Mouse (Mus musculus) erythroblast, embryonic 14.5 days (primary cell): ENCODE results near the gene Spata4.
"Not testable (repeated sequence)": the region's sequence is repeated elsewhere in the genome, so short reads cannot be mapped to it uniquely, and the experiment has no call there.

Experiments
- GATA1 ChIP-seq: IDR thresholded peaks from 2 replicates; pipeline ENCODE4 v1.6.1; 2012; ENCODE audit warnings: low read length, inconsistent platforms, mixed read lengths
- TAL1 ChIP-seq: IDR thresholded peaks from 3 replicates; pipeline ENCODE4 v1.6.1; 2012; ENCODE audit warnings: low read length, inconsistent platforms, mixed read lengths

DNA sequence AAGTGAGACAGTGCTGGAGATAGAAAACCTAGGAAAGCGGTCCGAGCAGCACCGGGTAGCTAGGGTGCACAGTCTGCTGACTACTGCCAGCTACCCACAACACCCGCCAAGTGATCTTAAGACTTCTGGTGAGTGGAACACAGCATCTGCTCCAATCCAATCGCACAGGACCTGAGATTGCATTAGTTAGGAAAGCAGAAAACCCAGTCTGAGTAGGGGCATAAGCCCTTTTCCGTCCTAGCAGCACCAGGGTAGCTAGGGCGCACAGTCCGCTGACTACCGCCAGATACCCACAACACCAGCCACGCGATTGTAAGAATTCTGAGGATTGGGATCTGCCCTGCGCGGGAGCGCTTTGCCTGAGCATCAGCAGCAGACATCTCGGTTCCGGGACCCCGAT, 16.1 kb downstream of the Spata4 start:
- not testable (repeated sequence) for TF ChIP-seq GATA1, TAL1
